In genomic region chr14:31233070-31233995, GRCm38 (mm10) we compare ENCODE assay signal across 10 mouse cellular contexts. TPM values are rescaled to one million over a fixed set of nuclear protein-coding genes. Genes with fewer than 3 reads are reported as not detected.
DNase-seq lines count a peak whose midpoint lies in the region; ATAC-seq and TF ChIP-seq lines count a peak whose summit lies in the region.
"Had no signal": no experiment of that assay in that cellular context is flagged by ENCODE, and none has a peak within 500 bp of the region (broad histone marks: within the 10 kb centered on the region; RNA-seq: fewer than 3 reads in every experiment).

No protein-coding gene starts in this region.

- H3K27me3 ChIP-seq in heart, embryonic 13.5 days (replicated peaks), result no peaks in the 10 kb centered on the region
- H3K27me3 ChIP-seq in kidney, postnatal 0 days (ENCODE audit: insufficient read depth, low read length), result no peaks in the 10 kb centered on the region
- H3K27me3 ChIP-seq in neural tube, embryonic 13.5 days, result no peaks in the 10 kb centered on the region

- WGBS in heart, embryonic 13.5 days, result 64% methylated on average over 14 of the region's 14 CpGs
- 71% methylated on average over 14 of the region's 14 CpGs for WGBS in kidney, postnatal 0 days
- 84% methylated on average over 14 of the region's 14 CpGs for WGBS in neural tube, embryonic 13.5 days

- H3K4me3 ChIP-seq in heart, embryonic 13.5 days, result no peak overlapping the region
- H3K4me3 ChIP-seq in kidney, postnatal 0 days (replicated peaks; ENCODE audit: low read depth, low read length), result no peak overlapping the region
- H3K4me3 ChIP-seq in neural tube, embryonic 13.5 days, result no peak overlapping the region

- peak overlapping the region; percentile 1; the same call in 1 of the 2 replicates for H3K27ac ChIP-seq in heart, embryonic 13.5 days (replicated peaks)
- H3K27ac ChIP-seq in kidney, postnatal 0 days, result peak overlapping the region; percentile 70
- peak overlapping the region; percentile 28; the same call in 1 of the 2 replicates for H3K27ac ChIP-seq in neural tube, embryonic 13.5 days (replicated peaks)

- no peak overlapping the region for H3K4me2 ChIP-seq in heart, embryonic 13.5 days
- H3K4me2 ChIP-seq in kidney, postnatal 0 days (ENCODE audit: low read length), result no peak overlapping the region
- no peak overlapping the region for H3K4me2 ChIP-seq in neural tube, embryonic 13.5 days

- TF ChIP-seq CTCF in kidney, postnatal 0 days (IDR thresholded peaks at IDR 0.05; ENCODE audit: low read depth), result no peak

- peak; percentile 51 to 82 for DNase-seq in heart, adult 9 months (ENCODE audit: low spot score in 2 of 2)
- DNase-seq in heart, postnatal 10 days, result no peak
- DNase-seq in kidney, postnatal 0 days (ENCODE audit: low spot score), result peak; percentile 49
- DNase-seq in left cerebral cortex, adult 11 months (ENCODE audit: low spot score), result no peak
- no peak for DNase-seq in left cerebral cortex, postnatal 25 days (ENCODE audit: low spot score in 2 of 2)
- no peak for DNase-seq in gastrocnemius, postnatal 4 days (ENCODE audit: low spot score in 2 of 2)

- H3K36me3 ChIP-seq in heart, embryonic 13.5 days, result no peaks in the 10 kb centered on the region; the same call in 1 of the 2 replicates
- peaks cover 5% of the 10 kb centered on the region; the same call in 1 of the 2 replicates for H3K36me3 ChIP-seq in kidney, postnatal 0 days (ENCODE audit: insufficient read depth, low read length)
- no peaks in the 10 kb centered on the region for H3K36me3 ChIP-seq in neural tube, embryonic 13.5 days
- H3K36me3 ChIP-seq: embryonic facial prominence, embryonic 10.5 days; G1E had no signal

- no peaks in the 10 kb centered on the region for H3K9me3 ChIP-seq in heart, embryonic 13.5 days
- no peaks in the 10 kb centered on the region for H3K9me3 ChIP-seq in kidney, postnatal 0 days (replicated peaks; ENCODE audit: low read length)
- no peaks in the 10 kb centered on the region for H3K9me3 ChIP-seq in neural tube, embryonic 13.5 days
- H3K9me3 ChIP-seq: embryonic facial prominence, embryonic 10.5 days; G1E had no signal

- no peak overlapping the region for H3K9ac ChIP-seq in heart, embryonic 13.5 days
- H3K9ac ChIP-seq in kidney, postnatal 0 days (ENCODE audit: low read depth, low read length), result no peak overlapping the region
- no peak overlapping the region for H3K9ac ChIP-seq in neural tube, embryonic 13.5 days

- ATAC-seq in heart, embryonic 13.5 days (ENCODE audit: extremely low read depth, insufficient number of reproducible peaks, low FRiP score, low TSS enrichment), result no peak
- no peak; the same call in 1 of the 2 replicates for ATAC-seq in kidney, postnatal 0 days (replicated peaks; ENCODE audit: low FRiP score, low read depth)
- ATAC-seq in neural tube, embryonic 13.5 days (ENCODE audit: low read depth), result peak; percentile 33; the same call in 1 of the 2 replicates

- H3K4me1 ChIP-seq in heart, embryonic 13.5 days, result peaks cover 52% of the 10 kb centered on the region
- H3K4me1 ChIP-seq in kidney, postnatal 0 days (replicated peaks; ENCODE audit: insufficient read depth, low read length), result no peaks in the 10 kb centered on the region; the same call in 1 of the 2 replicates
- peaks cover 23% of the 10 kb centered on the region; the same call in 1 of the 2 replicates for H3K4me1 ChIP-seq in neural tube, embryonic 13.5 days (replicated peaks)

- intact Hi-C loops in heart, postnatal 10 days (cut with DNase I), result loop anchor here (1.0 kb wide), 1 partner anchor 18 kb away; no protein-coding TSS in a partner anchor
- intact Hi-C loops in left cerebral cortex, postnatal 25 days (cut with DNase I), result no loop called here

RNA-seq across cellular contexts. Expression of gene Sema3g, which starts 15.7 kb away (rescaled TPM):
- total RNA-seq in heart, postnatal 10 days (2021), result 10 to 100 TPM; 15.1 to 16.9 TPM
- 0.51 TPM in 2 replicates for polyA plus RNA-seq in heart, embryonic 13.5 days (2015; fragmentation: Nextera tagmentation; extraction: Ambion mirVana)
- polyA plus RNA-seq in kidney, postnatal 0 days (2015; fragmentation: Nextera tagmentation; extraction: Ambion mirVana), result 6.5 and 7.8 TPM in 2 replicates
- 1.1 and 1.4 TPM in 2 replicates for polyA plus RNA-seq in neural tube, embryonic 13.5 days (2015; fragmentation: Nextera tagmentation; extraction: Ambion mirVana)
- total RNA-seq in left cerebral cortex, postnatal 25 days (2021), result 1 to 10 TPM; 4.9 to 5.5 TPM
- 10 to 100 TPM; 11.5 to 11.6 TPM for total RNA-seq in gastrocnemius, postnatal 4 days (2021)
- polyA plus RNA-seq: G1E had no signal

RNA-seq across cellular contexts. Expression of gene Nisch, which starts 16.6 kb away (rescaled TPM):
- 100 to 1,000 TPM; 234 to 236 TPM for total RNA-seq in heart, postnatal 10 days (2021)
- 340 and 345 TPM in 2 replicates for polyA plus RNA-seq in heart, embryonic 13.5 days (2015; fragmentation: Nextera tagmentation; extraction: Ambion mirVana)
- 197 and 214 TPM in 2 replicates for polyA plus RNA-seq in kidney, postnatal 0 days (2015; fragmentation: Nextera tagmentation; extraction: Ambion mirVana)
- 329 and 336 TPM in 2 replicates for polyA plus RNA-seq in neural tube, embryonic 13.5 days (2015; fragmentation: Nextera tagmentation; extraction: Ambion mirVana)
- 100 to 1,000 TPM; 375 to 386 TPM for total RNA-seq in left cerebral cortex, postnatal 25 days (2021)
- 100 to 1,000 TPM; 258 to 277 TPM for total RNA-seq in gastrocnemius, postnatal 4 days (2021)

RNA-seq across cellular contexts. Expression of gene Phf7, which starts 17.8 kb away (rescaled TPM):
- 1 to 10 TPM; 5.2 to 6.0 TPM for total RNA-seq in heart, postnatal 10 days (2021)
- polyA plus RNA-seq in heart, embryonic 13.5 days (2015; fragmentation: Nextera tagmentation; extraction: Ambion mirVana), result 7.8 and 8.2 TPM in 2 replicates
- polyA plus RNA-seq in kidney, postnatal 0 days (2015; fragmentation: Nextera tagmentation; extraction: Ambion mirVana), result 16.8 and 18.1 TPM in 2 replicates
- polyA plus RNA-seq in neural tube, embryonic 13.5 days (2015; fragmentation: Nextera tagmentation; extraction: Ambion mirVana), result 12.2 and 13.2 TPM in 2 replicates
- total RNA-seq in left cerebral cortex, postnatal 25 days (2021), result 1 to 10 TPM; 3.2 to 4.2 TPM
- 1 to 10 TPM; 7.3 to 9.4 TPM for total RNA-seq in gastrocnemius, postnatal 4 days (2021)

RNA-seq across cellular contexts. Expression of gene Bap1, which starts 17.9 kb away (rescaled TPM):
- 10 to 100 TPM; 51.1 to 55.0 TPM for total RNA-seq in heart, postnatal 10 days (2021)
- 52.0 and 59.1 TPM in 2 replicates for polyA plus RNA-seq in heart, embryonic 13.5 days (2015; fragmentation: Nextera tagmentation; extraction: Ambion mirVana)
- polyA plus RNA-seq in kidney, postnatal 0 days (2015; fragmentation: Nextera tagmentation; extraction: Ambion mirVana), result 57.8 and 63.4 TPM in 2 replicates
- 95.9 and 97.2 TPM in 2 replicates for polyA plus RNA-seq in neural tube, embryonic 13.5 days (2015; fragmentation: Nextera tagmentation; extraction: Ambion mirVana)
- 100 to 1,000 TPM; 138 to 146 TPM for total RNA-seq in left cerebral cortex, postnatal 25 days (2021)
- total RNA-seq in gastrocnemius, postnatal 4 days (2021), result 10 to 100 TPM; 49.3 to 53.2 TPM

RNA-seq across cellular contexts. Expression of gene Tnnc1, which starts 25.2 kb away (rescaled TPM):
- total RNA-seq in heart, postnatal 10 days (2021), result 1,000 to 10,000 TPM; 5,439 to 5,458 TPM
- polyA plus RNA-seq in heart, embryonic 13.5 days (2015; fragmentation: Nextera tagmentation; extraction: Ambion mirVana), result 3,442 and 4,164 TPM in 2 replicates
- polyA plus RNA-seq in kidney, postnatal 0 days (2015; fragmentation: Nextera tagmentation; extraction: Ambion mirVana), result 0.79 and 0.95 TPM in 2 replicates
- 21.3 and 65.5 TPM in 2 replicates for polyA plus RNA-seq in neural tube, embryonic 13.5 days (2015; fragmentation: Nextera tagmentation; extraction: Ambion mirVana)
- 10 to 100 TPM; 65.9 to 79.1 TPM for total RNA-seq in left cerebral cortex, postnatal 25 days (2021)
- 100 to 1,000 TPM; 337 to 379 TPM for total RNA-seq in gastrocnemius, postnatal 4 days (2021)

Comparison
In these comparisons a context has a peak if more than half of its experiments do, and no peak if none do; other contexts are left out.
1. DNase-seq: peak in heart, adult 9 months (2 of 2) and kidney, postnatal 0 days (single experiment); none in heart, postnatal 10 days (0 of 2), left cerebral cortex, adult 11 months (single experiment), left cerebral cortex, postnatal 25 days (0 of 2) and gastrocnemius, postnatal 4 days (0 of 2).
2. H3K27ac ChIP-seq: peak in every context shown above with its lines; median percentile 70 in kidney, postnatal 0 days; 28 in neural tube, embryonic 13.5 days; 1 in heart, embryonic 13.5 days.